Mouse (Mus musculus): ENCODE measurements around the gene Ghr. TPM values are rescaled to one million over a fixed set of nuclear protein-coding genes. Genes with fewer than 3 reads are reported as not detected.

Gene Ghr
- polyA plus RNA-seq, 1 experiment from 2014 or later, result 65.6 TPM

- Histone ChIP-seq H3K4me1 (ENCODE audit: insufficient read depth) (no peaks in the 10 kb centered on the region), H3K4me2 (ENCODE audit: low read depth, low read length) (no peak overlapping the region), H3K4me3 (ENCODE audit: low read depth, low read length) (no peak overlapping the region), H3K9me3 (ENCODE audit: low read length) (no peaks in the 10 kb centered on the region), H3K36me3 (replicated peaks; ENCODE audit: insufficient read depth, low read length) (no peaks in the 10 kb centered on the region), H3K27me3 (ENCODE audit: insufficient read depth, low read length) (no peaks in the 10 kb centered on the region), H3K9ac (replicated peaks) (no peak overlapping the region), H3K27ac (ENCODE audit: low read depth) (no peak overlapping the region)
- 59% methylated on average over 3 of the region's 3 CpGs for WGBS (ENCODE audit: insufficient replicate concordance)
- no peak for DNase-seq
- no peak for ATAC-seq
- TF ChIP-seq CTCF (IDR thresholded peaks at IDR 0.05; ENCODE audit: low read depth) (no peak), EP300 (IDR thresholded peaks at IDR 0.05; ENCODE audit: low read depth) (no peak)
These were observed 74.2 kb downstream of the Ghr start for GRCm38 (mm10) chr15:3509089-3509488.

GRCm38 (mm10) chr15:3507329-3507728 is 76.0 kb downstream of the Ghr start:
- 81% methylated on average over 2 of the region's 2 CpGs for WGBS (ENCODE audit: insufficient replicate concordance)
- no peak for ATAC-seq
- no peak overlapping the region for H3K4me3 ChIP-seq (ENCODE audit: low read depth, low read length)
- DNase-seq, result no peak
- no peak overlapping the region for H3K4me2 ChIP-seq (ENCODE audit: low read depth, low read length)
- TF ChIP-seq EP300 (IDR thresholded peaks at IDR 0.05; ENCODE audit: low read depth) (no peak), CTCF (IDR thresholded peaks at IDR 0.05; ENCODE audit: low read depth) (no peak)
- no peak overlapping the region for H3K27ac ChIP-seq (ENCODE audit: low read depth)
- H3K9ac ChIP-seq (replicated peaks), result no peak overlapping the region
- H3K9me3 ChIP-seq (ENCODE audit: low read length), result no peaks in the 10 kb centered on the region
- H3K36me3 ChIP-seq (replicated peaks; ENCODE audit: insufficient read depth, low read length), result no peaks in the 10 kb centered on the region
- no peaks in the 10 kb centered on the region for H3K27me3 ChIP-seq (ENCODE audit: insufficient read depth, low read length)
- H3K4me1 ChIP-seq (ENCODE audit: insufficient read depth), result no peaks in the 10 kb centered on the region

- DNase-seq (no peak), ATAC-seq (no peak)
- WGBS (ENCODE audit: insufficient replicate concordance), result 72% methylated on average over 5 of the region's 5 CpGs
These were observed 78.6 kb downstream of the Ghr start for GRCm38 (mm10) chr15:3504700-3505099.

DNA sequence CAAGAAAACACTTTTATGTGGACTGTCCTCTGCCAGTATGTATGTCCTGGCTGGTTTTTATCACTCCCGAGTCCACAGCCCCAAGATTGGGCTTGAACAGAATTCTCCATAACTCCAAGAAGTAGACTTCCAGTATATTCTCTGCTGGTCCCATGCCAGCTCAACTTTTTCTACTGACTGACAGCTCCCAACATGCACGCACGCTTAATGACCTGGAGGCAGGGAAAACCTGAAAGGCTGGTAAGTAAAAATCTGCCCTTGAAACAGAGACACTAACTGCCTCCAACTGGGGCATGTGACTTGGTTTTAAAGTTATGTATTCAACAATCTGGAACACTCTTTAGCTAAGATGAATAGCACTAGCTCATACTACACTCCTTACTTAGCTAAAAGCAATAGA is 81.6 kb downstream of the Ghr start:
- Histone ChIP-seq H3K9ac (replicated peaks) (no peak overlapping the region), H3K27me3 (ENCODE audit: insufficient read depth, low read length) (no peaks in the 10 kb centered on the region), H3K4me3 (ENCODE audit: low read depth, low read length) (no peak overlapping the region), H3K27ac (ENCODE audit: low read depth) (no peak overlapping the region), H3K9me3 (ENCODE audit: low read length) (no peaks in the 10 kb centered on the region), H3K4me2 (ENCODE audit: low read depth, low read length) (no peak overlapping the region), H3K4me1 (ENCODE audit: insufficient read depth) (no peaks in the 10 kb centered on the region), H3K36me3 (replicated peaks; ENCODE audit: insufficient read depth, low read length) (no peaks in the 10 kb centered on the region)
- 78% methylated on average over 3 of the region's 3 CpGs for WGBS (ENCODE audit: insufficient replicate concordance)
- DNase-seq (no peak), ATAC-seq (no peak)
- TF ChIP-seq CTCF (IDR thresholded peaks at IDR 0.05; ENCODE audit: low read depth), result no peak
- no peak for TF ChIP-seq EP300 (IDR thresholded peaks at IDR 0.05; ENCODE audit: low read depth)

More at GRCm38 (mm10) chr15:3504700-3505099, 78.6 kb downstream of the Ghr start:
- no peaks in the 10 kb centered on the region for H3K36me3 ChIP-seq (replicated peaks; ENCODE audit: insufficient read depth, low read length)
- H3K4me1 ChIP-seq (ENCODE audit: insufficient read depth), result no peaks in the 10 kb centered on the region
- TF ChIP-seq EP300 (IDR thresholded peaks at IDR 0.05; ENCODE audit: low read depth) (no peak), CTCF (IDR thresholded peaks at IDR 0.05; ENCODE audit: low read depth) (no peak)
- no peak overlapping the region for H3K9ac ChIP-seq (replicated peaks)
- H3K4me2 ChIP-seq (ENCODE audit: low read depth, low read length), result no peak overlapping the region
- H3K9me3 ChIP-seq (ENCODE audit: low read length), result no peaks in the 10 kb centered on the region
- no peaks in the 10 kb centered on the region for H3K27me3 ChIP-seq (ENCODE audit: insufficient read depth, low read length)
- H3K27ac ChIP-seq (ENCODE audit: low read depth), result no peak overlapping the region
- no peak overlapping the region for H3K4me3 ChIP-seq (ENCODE audit: low read depth, low read length)

DNA sequence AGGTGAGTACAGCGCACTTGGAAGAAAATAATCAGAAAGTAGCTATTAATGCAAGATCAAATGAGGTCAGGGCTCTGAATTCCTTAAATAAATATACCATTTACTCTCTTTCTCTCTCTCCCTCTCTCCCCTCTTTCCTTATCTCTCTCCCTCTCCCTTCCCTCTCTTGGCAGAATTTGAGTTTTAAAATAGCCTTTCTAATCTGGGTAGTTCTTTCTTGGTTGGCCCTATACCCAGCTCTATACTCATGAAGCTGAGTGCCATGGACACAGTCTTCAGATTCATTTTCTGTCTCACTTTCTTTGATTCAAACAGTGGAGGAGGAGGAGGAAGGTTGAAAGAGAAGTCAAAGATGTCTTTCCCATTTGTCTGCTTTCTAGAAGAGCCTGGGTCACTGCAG is 84.3 kb downstream of the Ghr start:
- Histone ChIP-seq H3K9me3 (ENCODE audit: low read length) (no peaks in the 10 kb centered on the region), H3K27me3 (ENCODE audit: insufficient read depth, low read length) (no peaks in the 10 kb centered on the region), H3K4me3 (ENCODE audit: low read depth, low read length) (no peak overlapping the region), H3K4me1 (ENCODE audit: insufficient read depth) (no peaks in the 10 kb centered on the region), H3K4me2 (ENCODE audit: low read depth, low read length) (no peak overlapping the region), H3K36me3 (replicated peaks; ENCODE audit: insufficient read depth, low read length) (0 out of 2 replicates have a peak, but pooled peaks cover 3% of the 10 kb centered on the region), H3K9ac (replicated peaks) (no peak overlapping the region), H3K27ac (ENCODE audit: low read depth) (no peak overlapping the region)
- TF ChIP-seq CTCF (IDR thresholded peaks at IDR 0.05; ENCODE audit: low read depth) (no peak), EP300 (IDR thresholded peaks at IDR 0.05; ENCODE audit: low read depth) (no peak)
- 75% methylated on average over 1 of the region's 1 CpGs for WGBS (ENCODE audit: insufficient replicate concordance)
- DNase-seq (no peak), ATAC-seq (no peak)

DNA sequence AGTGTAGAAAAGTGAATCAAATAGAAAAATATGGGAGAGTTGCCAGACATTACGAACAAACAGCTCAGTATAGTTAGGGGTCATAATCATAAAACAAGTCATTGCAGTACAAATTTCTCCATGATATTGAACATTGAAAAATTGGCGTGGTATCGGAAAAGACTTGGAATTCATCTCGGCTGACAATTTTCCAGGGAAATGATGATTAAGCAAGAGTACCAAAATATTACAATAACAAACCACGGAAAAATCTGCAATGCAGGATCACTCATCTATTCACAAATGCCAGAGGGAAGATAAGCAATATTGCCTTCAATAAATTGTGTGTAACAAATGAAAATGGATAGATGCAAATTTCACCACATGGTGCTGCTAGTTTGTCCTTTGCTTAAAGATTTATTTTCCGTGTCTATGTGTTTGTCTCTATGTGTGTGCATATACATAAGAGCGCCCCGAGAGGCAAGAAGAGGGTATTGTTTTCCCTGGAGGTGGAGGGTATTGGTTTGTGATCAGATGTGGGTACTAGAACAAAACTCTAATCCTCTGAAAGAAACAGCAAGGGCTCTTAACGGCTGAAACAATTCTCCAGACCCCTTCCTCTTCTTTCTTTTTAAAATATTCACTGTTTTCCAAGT is 85.2 kb downstream of the Ghr start:
- no peak for DNase-seq
- H3K27me3 ChIP-seq (ENCODE audit: insufficient read depth, low read length), result no peaks in the 10 kb centered on the region
- no peak for ATAC-seq
- 75% methylated on average over 9 of the region's 9 CpGs for WGBS (ENCODE audit: insufficient replicate concordance)
- no peak overlapping the region for H3K4me3 ChIP-seq (ENCODE audit: low read depth, low read length)
- TF ChIP-seq EP300 (IDR thresholded peaks at IDR 0.05; ENCODE audit: low read depth) (no peak), CTCF (IDR thresholded peaks at IDR 0.05; ENCODE audit: low read depth) (no peak)
- 0 out of 2 replicates have a peak, but pooled peaks cover 3% of the 10 kb centered on the region for H3K36me3 ChIP-seq (replicated peaks; ENCODE audit: insufficient read depth, low read length)
- no peaks in the 10 kb centered on the region for H3K4me1 ChIP-seq (ENCODE audit: insufficient read depth)
- no peak overlapping the region for H3K4me2 ChIP-seq (ENCODE audit: low read depth, low read length)
- no peaks in the 10 kb centered on the region for H3K9me3 ChIP-seq (ENCODE audit: low read length)
- no peak overlapping the region for H3K9ac ChIP-seq (replicated peaks)
- H3K27ac ChIP-seq (ENCODE audit: low read depth), result no peak overlapping the region
